Mouse (Mus musculus) left cerebral cortex, adult 18-20 months (tissue): ENCODE measurements around the gene Negr1. TPM values are rescaled to one million over a fixed set of nuclear protein-coding genes. Genes with fewer than 3 reads are reported as not detected.
A peak's percentile ranks its signal among the peaks of the same experiment; 100 is the strongest.

Experiments
- DNase-seq, 2 experiments: peaks; one replicate each; pipeline ENCODE4 v3.0.0; 2021 to 2022; ENCODE audit warnings: low spot score in 2 of 2, mixed read lengths in 1 of 2
- total RNA-seq, 2 experiments: library from RNA; stranded (reverse); gene quantifications; 2 replicates each; pipeline ENCODE4 v1.2.3; 2021

Gene Negr1
- total RNA-seq, 2 experiments from 2014 or later = 178 to 220 TPM

DNA sequence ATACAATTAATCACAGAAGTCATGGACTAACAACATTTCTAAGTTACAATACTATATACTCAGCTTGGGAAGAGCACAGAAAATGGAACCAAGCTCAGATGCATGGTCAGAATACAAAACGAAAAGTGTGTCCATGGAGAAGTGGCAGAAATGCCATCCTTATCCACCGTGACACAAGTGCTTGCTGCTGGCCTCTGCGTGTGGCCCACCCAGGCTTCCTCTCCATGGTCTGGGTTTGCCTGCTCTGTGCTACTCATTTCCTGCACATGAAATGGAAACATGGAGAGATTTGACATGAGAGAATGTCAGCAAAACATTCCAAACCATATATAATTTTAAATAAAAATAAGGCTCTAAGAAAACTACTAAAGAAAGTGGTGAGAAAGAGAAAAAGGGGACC lies 645.2 kb downstream of the Negr1 start:
- no peak for DNase-seq

DNA sequence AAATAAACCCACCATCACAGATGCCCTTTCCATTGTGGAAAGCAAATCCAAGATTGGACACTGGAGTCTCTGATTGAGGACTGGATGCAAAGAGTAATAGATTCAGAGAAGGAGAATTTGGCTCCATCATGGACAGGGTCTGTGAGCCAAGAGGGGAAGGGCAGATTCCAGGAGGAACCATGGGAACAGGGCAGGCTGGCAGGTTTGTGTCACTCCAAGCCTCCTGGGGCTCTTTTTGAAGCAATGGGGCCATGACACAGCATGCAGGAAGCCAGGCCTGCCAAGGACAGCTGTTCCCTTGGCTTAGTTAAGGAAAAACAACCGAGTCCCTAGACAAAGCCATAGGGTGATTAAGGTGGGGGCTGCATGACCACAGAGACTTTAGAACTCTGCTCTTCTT lies 647.4 kb downstream of the Negr1 start:
- DNase-seq = no peak

DNA sequence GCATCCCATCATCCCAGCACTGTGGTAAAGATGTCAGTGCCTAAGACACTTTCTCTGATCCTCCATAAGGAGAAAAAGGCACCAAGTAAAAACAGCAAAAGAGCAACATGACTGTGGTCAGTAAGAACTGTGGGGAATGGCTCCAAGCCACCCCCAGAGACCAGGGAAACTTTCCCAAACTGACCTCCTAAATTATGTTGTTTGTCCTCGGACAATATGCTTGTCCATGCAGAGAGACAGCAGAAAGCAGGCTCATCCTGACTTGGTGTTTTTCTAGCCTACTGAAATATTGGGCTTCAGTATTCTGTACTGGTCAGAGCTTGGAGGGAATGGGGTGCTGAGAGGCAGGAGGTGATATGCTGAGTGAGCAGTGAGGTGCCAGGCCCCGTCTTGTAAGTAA lies 647.8 kb downstream of the Negr1 start:
- DNase-seq = no peak

DNA sequence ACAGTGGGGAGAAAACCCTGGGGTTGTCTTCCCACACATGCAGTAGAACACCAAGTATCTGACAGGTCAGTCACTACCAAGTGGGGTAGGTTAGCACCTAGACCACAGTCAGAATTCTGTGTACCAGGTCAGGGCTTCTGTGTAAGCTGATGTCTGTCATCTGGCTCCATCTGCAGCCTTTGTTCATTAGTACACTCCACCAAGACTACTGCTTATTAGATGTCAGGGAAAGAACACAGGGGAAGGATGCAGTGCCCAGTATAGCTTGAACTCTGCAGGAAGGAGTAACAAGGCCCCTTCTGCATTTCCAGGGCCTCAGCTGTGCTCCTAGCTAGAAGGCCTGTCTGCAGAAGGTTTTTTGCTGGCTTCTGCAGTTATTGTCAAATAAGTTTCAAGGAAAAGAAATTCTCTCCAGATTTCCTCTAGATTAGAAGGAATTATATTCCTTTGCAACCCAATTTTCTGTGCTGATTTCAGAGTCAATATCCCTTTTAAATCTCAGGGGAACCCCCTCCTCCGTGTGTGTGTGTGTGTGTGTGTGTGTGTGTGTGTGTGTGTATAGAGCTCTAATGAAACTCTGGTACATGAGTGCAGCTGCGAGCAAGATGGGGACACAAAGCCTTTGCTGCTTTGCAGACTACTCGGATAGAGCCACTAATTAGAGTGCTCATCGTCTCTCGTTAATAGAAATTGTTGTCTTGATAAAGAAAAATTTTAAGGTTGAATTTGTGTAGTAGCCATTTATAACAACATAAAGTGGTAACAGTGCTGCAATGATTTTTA lies 654.5 kb downstream of the Negr1 start:
- DNase-seq = no peak

DNA sequence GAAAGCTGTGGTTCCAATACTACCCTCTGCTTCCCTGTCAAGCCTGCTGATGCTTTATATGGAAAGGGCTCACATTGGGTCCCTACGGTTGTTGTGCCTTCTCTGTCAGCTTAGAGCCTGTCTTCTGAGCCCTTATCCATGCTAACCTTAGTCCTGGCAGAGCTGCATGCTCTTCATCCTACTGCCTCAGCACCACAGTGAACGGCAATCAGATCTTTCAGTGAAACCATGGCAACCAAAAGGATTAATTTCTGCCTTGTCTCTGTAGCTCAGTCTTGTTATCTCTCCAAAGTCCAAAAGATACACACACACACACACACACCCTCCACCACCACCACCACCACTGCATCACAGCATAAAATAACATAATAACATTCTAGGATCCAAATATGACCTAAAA lies 656.2 kb downstream of the Negr1 start:
- DNase-seq = no peak

DNA sequence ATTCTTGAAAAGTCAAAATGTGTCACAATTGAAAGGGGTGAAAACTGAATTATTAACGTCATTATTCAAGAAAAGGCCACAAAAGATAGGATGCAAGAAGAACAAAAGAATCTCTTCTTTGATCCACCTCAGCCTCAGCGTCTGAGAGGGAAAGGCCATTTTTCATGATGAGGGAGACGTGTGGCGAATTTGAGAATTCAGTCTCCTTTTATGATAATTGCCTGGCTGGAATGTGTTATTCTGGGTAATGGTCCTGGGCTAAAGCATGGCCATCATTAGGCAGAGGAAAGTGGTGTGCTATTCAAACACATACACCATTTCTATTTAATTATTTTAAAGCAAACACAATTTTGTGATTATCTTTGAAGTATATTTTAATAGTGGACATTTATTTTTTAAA lies 663.3 kb downstream of the Negr1 start:
- DNase-seq = no peak

DNA sequence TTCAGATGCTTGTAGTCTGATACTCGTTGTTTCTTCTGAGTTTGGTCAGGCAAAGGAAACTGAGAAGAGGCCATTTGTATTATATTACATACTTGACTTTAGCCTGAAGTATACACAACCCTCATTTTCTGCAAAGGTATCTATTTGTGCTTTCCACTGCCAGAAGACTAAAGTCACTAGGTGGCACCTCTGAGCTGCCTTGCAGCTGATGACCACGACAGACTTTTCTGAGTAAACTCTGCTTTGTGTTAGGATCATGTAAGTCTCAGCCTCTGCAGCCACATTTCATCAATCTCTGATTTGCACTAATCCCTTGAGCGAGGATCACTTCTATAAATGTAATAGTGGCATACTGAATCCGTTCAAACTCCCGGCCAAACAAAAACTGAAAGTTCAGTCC lies 671.1 kb downstream of the Negr1 start:
- DNase-seq = peak; percentile 47 to 55

DNA sequence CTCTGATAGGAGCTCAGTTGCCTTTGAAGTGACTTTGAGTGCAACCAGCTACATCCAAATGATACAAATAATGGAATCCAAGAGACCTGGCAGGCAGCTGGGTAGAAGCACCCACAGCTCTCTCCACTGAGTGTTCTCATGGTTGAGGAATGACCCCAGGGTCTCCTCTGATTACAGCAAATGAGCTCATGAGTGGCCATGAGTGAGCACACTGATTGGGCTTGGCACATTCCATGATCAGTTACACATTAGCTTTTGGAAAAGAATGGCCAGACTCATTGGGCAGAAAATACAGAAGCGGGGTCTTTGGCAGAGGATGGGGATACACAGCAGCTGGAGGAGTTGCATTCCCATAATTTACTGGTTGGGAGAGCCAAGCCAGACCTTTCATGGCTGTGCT lies 678.6 kb downstream of the Negr1 start:
- DNase-seq = no peak

DNA sequence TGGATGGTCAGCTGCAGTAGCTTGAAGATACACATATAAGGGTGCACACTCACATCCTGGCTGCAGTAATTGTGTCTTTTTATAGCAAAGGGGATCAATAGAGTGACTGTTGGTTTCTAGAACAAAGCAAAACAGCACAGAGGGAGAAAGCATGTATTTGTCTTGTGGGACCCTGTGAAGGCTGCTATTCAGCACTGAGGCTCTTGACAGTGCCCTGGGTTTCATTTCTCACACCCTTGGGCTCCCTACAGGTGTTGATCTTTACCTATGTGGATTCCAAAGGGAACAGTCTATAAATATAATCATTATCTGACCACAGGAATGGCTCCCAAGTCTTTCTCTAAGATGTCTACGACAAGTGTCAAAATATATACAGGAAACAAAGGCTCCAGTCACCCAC lies 693.9 kb downstream of the Negr1 start:
- DNase-seq = no peak

DNA sequence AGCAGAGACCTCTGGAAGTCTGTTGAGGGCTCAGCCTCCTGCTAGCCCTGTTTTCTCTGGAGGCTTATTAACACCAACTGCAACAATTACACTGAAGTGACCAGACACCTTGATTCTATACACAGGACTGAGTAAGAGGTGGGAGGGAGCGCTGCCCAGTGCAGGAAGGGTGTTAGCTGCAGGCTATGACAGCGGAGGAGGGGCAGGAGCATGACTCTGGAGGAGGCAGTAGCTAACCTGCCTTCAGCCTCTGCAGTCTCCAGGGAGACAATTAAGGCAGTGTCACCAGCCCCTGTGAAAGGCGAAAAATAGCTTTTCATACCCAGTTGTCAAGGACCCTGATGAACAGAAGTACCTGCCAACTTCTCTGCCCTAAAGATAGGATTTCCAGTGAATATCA lies 694.3 kb downstream of the Negr1 start:
- peak in 1 of 2 experiments; percentile 14 for DNase-seq

DNA sequence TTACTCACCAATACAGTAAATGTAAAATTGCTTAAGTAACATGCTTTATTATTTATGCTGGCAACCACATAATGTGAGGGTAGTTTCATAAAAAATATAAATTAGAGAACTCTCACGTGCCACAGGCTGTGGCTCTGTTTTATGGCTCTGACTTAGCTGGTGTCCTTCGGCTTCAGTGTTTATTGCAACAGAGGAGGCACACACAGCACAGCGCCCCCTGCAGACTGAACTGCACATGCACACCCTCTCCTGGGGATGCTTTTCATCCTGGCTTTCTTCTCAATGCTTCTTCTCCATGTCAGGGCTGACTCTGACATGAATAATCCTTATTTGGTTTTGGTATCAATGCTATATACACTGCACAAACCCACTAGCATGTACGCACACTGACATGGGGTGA lies 707.1 kb downstream of the Negr1 start:
- DNase-seq = no peak

DNA sequence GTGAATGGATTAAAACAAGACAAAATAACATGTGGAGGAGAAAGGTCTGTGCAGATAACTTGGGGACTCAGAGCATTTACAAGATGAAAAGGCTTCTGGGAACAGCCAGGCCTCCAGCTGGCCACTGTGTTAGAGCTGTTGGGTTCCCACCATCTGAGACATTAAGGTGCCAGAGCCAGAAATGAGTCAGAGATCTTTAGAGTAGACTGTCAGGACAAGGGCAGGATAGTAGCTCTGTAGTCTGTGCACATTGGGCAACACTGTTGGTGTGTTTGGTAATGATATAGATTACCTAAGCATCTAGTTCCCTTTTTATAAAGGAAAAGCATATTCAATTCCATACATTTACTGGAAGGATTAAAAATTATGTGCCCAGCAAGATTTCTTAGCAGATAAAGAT lies 710.8 kb downstream of the Negr1 start:
- no peak for DNase-seq

DNA sequence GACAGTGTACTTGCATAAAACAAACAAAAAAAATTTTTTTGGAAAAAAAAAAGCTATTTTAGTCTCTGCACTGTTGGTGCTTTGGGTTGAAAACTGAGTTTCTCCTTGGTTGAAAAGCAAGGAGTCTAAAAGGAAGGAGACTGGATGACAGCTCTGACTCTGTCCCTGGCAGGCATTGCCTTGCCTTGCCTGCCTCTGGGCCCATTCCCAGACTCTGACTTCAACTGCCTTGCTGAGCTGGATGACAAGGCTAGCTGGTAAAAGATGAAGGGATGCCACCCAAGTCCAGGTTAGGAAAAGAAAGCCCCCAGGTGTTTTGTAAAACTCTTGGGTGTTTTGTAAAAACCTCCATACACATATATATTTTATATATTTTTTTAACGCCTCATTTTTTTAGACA lies 712.5 kb downstream of the Negr1 start:
- no peak for DNase-seq

DNA sequence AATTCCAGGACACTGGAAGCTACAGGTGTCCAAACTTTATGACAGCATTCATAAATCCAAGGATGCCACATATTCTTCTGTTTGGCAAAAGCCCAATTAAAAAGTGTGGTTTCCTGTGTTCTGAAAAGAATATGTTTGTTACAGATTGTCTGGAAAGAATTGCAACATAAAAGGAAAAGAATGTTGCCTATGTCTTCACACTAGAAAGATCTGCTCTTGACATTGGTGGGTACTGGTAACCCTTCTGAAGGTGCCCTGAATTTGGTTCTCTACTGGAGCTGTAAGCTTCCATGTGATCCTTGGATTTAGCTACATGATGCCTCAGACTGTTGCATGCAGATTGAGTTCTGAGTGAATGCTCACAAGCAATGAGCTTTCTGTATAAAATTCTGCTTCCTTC lies 718.1 kb downstream of the Negr1 start:
- no peak for DNase-seq

DNA sequence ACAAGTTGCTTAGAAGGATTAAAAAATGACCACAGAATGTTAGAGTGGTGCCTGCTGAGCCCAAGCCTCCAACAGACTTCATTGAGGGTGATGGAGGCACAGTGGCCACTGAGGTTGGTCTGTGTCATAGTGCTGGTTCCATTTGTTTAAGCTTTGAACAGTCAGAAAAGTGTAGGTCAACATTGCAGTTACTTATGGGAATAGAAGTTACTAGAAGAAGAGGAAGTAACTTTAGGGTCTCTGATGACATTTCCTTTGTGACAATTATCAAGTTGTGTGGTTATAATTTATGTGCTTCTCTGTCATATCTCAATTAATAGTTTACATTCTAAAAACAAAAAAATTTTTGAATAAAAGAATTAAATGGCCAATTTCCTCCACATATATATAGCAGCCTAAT lies 719.7 kb downstream of the Negr1 start:
- no peak for DNase-seq

DNA sequence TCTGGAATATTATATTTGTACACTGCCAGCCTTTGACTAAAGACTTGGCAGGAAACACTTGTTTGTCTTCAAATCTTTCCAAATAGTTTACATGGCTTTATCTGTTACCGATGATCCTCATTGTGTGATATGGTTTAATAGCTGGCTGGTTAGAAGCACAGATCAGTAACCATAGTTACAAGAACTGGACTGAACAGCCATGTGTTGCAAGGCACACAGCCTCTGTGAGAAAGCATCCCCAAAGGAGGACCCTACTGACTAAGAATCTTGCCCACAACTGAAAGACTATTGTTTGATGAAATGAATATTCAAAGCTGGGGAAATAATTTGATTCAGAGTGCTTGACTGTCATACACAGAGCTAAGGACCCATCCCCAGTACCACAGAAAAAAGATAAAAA lies 729.7 kb downstream of the Negr1 start:
- no peak for DNase-seq

DNA sequence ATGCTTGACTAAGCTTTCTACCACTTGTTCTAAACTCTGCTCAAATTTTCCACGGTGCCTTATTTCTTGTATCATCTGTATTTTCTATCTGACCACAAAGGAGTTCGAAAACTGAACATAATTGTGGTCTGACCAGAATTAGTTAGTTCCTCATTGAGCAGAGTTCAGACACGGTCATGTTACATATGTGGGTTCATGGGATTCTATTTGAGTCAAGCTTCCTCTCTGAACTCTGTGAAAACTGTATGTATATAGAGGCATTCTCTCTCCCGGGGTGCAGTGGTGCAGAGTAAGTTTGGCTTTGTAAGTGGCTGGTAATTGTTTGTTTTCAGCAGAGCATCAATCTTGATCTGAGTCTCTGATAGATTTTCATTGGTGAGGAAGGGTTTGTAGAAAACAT lies 735.6 kb downstream of the Negr1 start:
- DNase-seq = no peak

DNA sequence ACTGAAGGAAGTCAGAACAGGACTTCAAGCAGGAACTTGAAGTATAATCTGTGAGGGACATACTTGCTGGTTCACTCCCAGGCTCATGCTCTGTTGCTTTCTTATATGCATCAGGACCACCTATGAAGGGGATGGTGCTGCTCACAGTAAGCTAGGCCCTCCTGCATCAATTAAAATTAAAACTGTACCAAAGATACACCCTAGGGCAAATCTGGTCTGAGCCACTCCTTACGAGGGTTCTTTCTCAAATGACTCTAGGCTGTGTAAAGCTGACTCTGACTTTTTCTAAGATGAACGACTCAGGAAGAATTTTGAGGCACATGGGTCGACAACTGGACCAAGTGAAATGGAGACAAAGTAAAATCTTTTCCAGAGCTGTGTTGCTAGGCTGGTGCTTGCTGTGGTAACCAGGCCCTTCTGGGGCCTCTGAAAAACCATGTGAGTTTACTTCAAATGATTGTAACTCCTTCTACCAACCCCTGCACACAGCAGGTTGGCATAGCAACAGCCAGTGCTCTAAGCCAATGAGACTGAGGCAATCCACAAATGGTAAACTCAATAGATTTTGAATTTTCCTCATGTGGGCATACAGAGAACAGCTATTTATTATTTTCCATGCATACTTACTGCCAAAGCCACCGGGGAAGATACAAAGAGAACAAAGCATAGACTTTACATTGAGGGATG lies 742.0 kb downstream of the Negr1 start:
- no peak for DNase-seq

DNA sequence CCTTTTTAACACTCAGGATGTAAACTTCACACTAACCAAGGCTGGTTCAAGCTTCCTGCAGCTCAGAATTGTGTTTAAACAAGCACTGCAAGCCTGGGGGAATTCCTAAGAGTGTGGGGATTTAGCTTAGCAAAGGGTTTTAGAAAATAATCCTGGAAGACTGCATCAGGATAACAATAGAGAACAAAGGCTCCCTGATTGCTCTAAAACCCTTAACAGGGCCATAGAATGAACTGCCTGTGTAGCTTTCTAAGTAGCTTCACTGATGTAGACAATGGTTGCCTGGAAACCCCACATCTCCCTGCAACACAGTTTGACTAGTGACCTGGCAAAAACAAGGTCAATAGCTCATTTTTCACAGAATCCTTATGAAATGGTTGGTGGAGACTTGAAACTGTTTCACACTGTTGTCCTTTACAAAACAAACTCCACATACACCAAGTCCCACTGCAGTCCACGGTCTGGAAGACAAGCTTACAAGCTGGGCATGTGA lies 759.5 kb downstream of the Negr1 start:
- no peak for DNase-seq

DNA sequence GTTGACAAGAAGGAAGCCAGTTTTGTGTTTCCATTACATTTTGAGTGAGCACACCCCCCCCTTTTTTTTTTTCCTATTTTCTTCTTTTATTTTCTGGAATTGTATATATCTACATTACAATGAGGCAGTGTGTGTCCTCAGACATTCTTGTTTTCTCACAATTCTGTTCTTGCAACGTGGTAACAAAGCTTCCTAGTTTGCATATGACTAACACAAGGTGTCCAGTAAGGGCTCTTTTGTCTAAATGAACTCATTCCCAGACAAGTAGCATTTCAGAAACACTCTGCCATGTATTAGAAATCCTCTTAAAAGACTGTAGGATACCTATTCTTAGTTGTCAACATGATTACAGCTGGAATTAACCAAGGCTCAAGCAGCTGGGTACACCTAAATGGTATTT lies 760.2 kb downstream of the Negr1 start:
- DNase-seq = no peak

DNA sequence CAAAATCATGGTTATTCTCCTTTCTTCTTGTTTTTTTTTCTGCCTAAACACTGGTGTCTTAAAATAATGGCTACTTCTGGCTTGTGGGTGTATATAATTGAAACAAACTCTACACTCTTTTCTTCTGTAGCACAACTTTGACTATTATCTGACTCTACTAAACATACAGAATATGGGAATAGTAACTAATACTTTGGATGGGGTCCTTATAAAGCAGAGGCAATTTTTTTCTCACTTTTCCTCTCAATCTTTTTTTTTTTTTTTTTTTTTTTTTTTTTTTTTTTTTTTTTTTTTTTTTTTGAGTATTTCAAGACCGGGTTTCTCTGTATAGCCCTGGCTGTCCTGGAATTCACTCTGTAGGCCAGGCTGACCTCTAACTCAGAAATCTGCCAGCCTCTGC lies 772.6 kb downstream of the Negr1 start:
- no peak for DNase-seq

DNA sequence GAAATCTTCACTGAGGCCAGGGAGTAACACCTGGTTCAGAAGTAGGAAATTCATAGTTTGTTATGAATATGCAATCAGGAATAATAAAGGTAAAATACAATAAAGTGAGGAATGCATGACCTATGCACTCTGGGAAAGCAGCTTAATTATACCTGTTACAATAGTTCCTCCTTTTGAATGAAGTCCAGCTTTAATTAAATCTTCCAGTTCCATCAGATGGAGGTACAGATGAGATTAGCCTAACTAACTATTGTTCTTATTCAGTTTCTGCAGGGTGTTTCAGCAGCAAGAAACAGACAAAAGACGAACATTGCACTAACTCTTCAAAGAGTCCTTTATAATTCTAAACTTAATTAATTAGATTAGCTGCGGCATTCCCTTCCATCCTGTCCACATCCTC lies 787.9 kb downstream of the Negr1 start:
- DNase-seq = no peak

DNA sequence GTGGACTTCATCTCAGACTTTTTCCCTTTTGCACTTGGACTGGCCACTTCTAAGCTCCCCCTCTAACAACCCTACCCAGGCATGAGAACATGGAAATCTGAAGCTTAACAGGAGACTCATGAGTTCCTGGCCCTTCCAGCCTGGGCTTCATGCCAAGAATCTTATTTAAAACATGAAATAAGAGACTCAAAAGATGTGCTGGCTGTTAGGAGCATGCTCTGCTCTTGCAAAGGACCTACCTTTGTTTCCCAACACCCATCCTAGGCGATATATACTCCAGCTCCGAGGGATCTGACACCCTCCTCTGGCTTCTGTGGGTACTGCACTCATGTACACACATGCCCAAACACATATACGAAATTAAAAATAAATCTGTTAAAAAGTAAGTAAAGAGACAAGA lies 797.3 kb downstream of the Negr1 start:
- DNase-seq = no peak
